Mouse (Mus musculus): ENCODE data around the gene Gm13289. TPM values are rescaled to one million over a fixed set of nuclear protein-coding genes. Genes with fewer than 3 reads are reported as not detected.
"Not testable (repeated sequence)": the region's sequence is repeated elsewhere in the genome, so short reads cannot be mapped to it uniquely, and the experiment has no call there.

Gm13289 gene
- polyA plus RNA-seq, 2 experiments, result not detected

GRCm38 (mm10) chr4:88757628-88758031 is 19.1 kb upstream of the Gm13289 start:
- not testable (repeated sequence) for H3K27me3 ChIP-seq (ENCODE audit: control insufficient read depth, insufficient read depth, low read length); H3K36me3 ChIP-seq (replicated peaks; ENCODE audit: control insufficient read depth, insufficient read depth, low read depth); H3K4me1 ChIP-seq (replicated peaks; ENCODE audit: control insufficient read depth in 2 of 2, insufficient read depth in 2 of 2, low read length in 1 of 2); H3K9me3 ChIP-seq (ENCODE audit: control insufficient read depth, low read length)
- Histone ChIP-seq H3K9ac (replicated peaks) (peak overlapping the region; percentile 78; the same call in 1 of the 2 replicates), H3K27ac (peak overlapping the region; percentile 77), H3K4me2 (ENCODE audit: low read depth) (peak overlapping the region; percentile 78), H3K4me3 (ENCODE audit: insufficient read depth in 1 of 2, low read depth in 2 of 2, low read length in 2 of 2) (peak overlapping the region; percentile 60 to 63)
- DNase-seq (ENCODE audit: low read depth in 3 of 3, low spot score in 3 of 3) (peak in 1 of 3 experiments; percentile 75), ATAC-seq (ENCODE audit: insufficient read depth) (peak; percentile 100)
- peak; percentile 84 for TF ChIP-seq CTCF (IDR thresholded peaks at IDR 0.05; ENCODE audit: low read depth)
- whole genome bisulfite sequencing (ENCODE audit: insufficient replicate concordance), result 0% methylated on average over 13 of the region's 21 CpGs

- not testable (repeated sequence) for H3K9me3 ChIP-seq (ENCODE audit: control insufficient read depth, low read length); H3K4me3 ChIP-seq (ENCODE audit: insufficient read depth in 1 of 2, low read depth in 2 of 2, low read length in 2 of 2); H3K36me3 ChIP-seq (replicated peaks; ENCODE audit: control insufficient read depth, insufficient read depth, low read depth); H3K27me3 ChIP-seq (ENCODE audit: control insufficient read depth, insufficient read depth, low read length); H3K9ac ChIP-seq (replicated peaks); DNase-seq (ENCODE audit: low read depth in 3 of 3, low spot score in 3 of 3); H3K27ac ChIP-seq; ATAC-seq (ENCODE audit: insufficient read depth); H3K4me2 ChIP-seq (ENCODE audit: low read depth); H3K4me1 ChIP-seq (replicated peaks; ENCODE audit: control insufficient read depth in 2 of 2, insufficient read depth in 2 of 2, low read length in 1 of 2)
- WGBS (ENCODE audit: insufficient replicate concordance), result 75% methylated on average over 9 of the region's 9 CpGs
These were observed 18.0 kb upstream of the Gm13289 start for GRCm38 (mm10) chr4:88758751-88759150.

- ATAC-seq (ENCODE audit: insufficient read depth); H3K4me1 ChIP-seq (replicated peaks; ENCODE audit: control insufficient read depth in 2 of 2, insufficient read depth in 2 of 2, low read length in 1 of 2); DNase-seq (ENCODE audit: low read depth in 3 of 3, low spot score in 3 of 3); H3K36me3 ChIP-seq (replicated peaks; ENCODE audit: control insufficient read depth, insufficient read depth, low read depth); H3K9ac ChIP-seq (replicated peaks); H3K27ac ChIP-seq; H3K27me3 ChIP-seq (ENCODE audit: control insufficient read depth, insufficient read depth, low read length); H3K9me3 ChIP-seq (ENCODE audit: control insufficient read depth, low read length): not testable (repeated sequence)
- Histone ChIP-seq H3K4me3 (ENCODE audit: insufficient read depth in 1 of 2, low read depth in 2 of 2, low read length in 2 of 2) (peak within 1 kb of the TSS; percentile 6 to 43; a peak in 3 of 4 replicates), H3K4me2 (ENCODE audit: low read depth) (peak within 1 kb of the TSS; percentile 42)
- WGBS (ENCODE audit: insufficient replicate concordance), result 10% methylated on average over 7 of the region's 14 CpGs
These were observed 17.0 kb upstream of the Gm13289 start, which contains the start of gene Gm13283 for GRCm38 (mm10) chr4:88759610-88760268. TSS of gene Gm13283 (plus strand) at chr4:88760119.

- Histone ChIP-seq H3K4me2 (ENCODE audit: low read depth) (peak overlapping the region; percentile 42), H3K4me3 (ENCODE audit: insufficient read depth in 1 of 2, low read depth in 2 of 2, low read length in 2 of 2) (peak overlapping the region; percentile 6 to 43; a peak in 3 of 4 replicates)
- H3K27me3 ChIP-seq (ENCODE audit: control insufficient read depth, insufficient read depth, low read length); ATAC-seq (ENCODE audit: insufficient read depth); H3K27ac ChIP-seq; H3K9ac ChIP-seq (replicated peaks); H3K9me3 ChIP-seq (ENCODE audit: control insufficient read depth, low read length); H3K4me1 ChIP-seq (replicated peaks; ENCODE audit: control insufficient read depth in 2 of 2, insufficient read depth in 2 of 2, low read length in 1 of 2); H3K36me3 ChIP-seq (replicated peaks; ENCODE audit: control insufficient read depth, insufficient read depth, low read depth): not testable (repeated sequence)
- peak in 1 of 3 experiments; percentile 67 for DNase-seq (ENCODE audit: low read depth in 3 of 3, low spot score in 3 of 3)
- peak; percentile 75 for TF ChIP-seq CTCF (IDR thresholded peaks at IDR 0.05; ENCODE audit: low read depth)
- under 1% methylated on average over 24 of the region's 28 CpGs for WGBS (ENCODE audit: insufficient replicate concordance)
These were observed 16.3 kb upstream of the Gm13289 start for GRCm38 (mm10) chr4:88760431-88760830.

- not testable (repeated sequence) for H3K4me2 ChIP-seq (ENCODE audit: low read depth); H3K4me1 ChIP-seq (replicated peaks; ENCODE audit: control insufficient read depth in 2 of 2, insufficient read depth in 2 of 2, low read length in 1 of 2); H3K9ac ChIP-seq (replicated peaks); H3K27me3 ChIP-seq (ENCODE audit: control insufficient read depth, insufficient read depth, low read length); H3K36me3 ChIP-seq (replicated peaks; ENCODE audit: control insufficient read depth, insufficient read depth, low read depth); H3K4me3 ChIP-seq (ENCODE audit: insufficient read depth in 1 of 2, low read depth in 2 of 2, low read length in 2 of 2); H3K9me3 ChIP-seq (ENCODE audit: control insufficient read depth, low read length); H3K27ac ChIP-seq; DNase-seq (ENCODE audit: low read depth in 3 of 3, low spot score in 3 of 3); ATAC-seq (ENCODE audit: insufficient read depth)
- WGBS (ENCODE audit: insufficient replicate concordance), result 58% methylated on average over 6 of the region's 8 CpGs
These were observed 14.9 kb upstream of the Gm13289 start for GRCm38 (mm10) chr4:88761776-88762175.

GRCm38 (mm10) chr4:88762341-88762740 is 14.4 kb upstream of the Gm13289 start:
- DNase-seq (ENCODE audit: low read depth in 3 of 3, low spot score in 3 of 3); H3K9ac ChIP-seq (replicated peaks); H3K27ac ChIP-seq; H3K4me1 ChIP-seq (replicated peaks; ENCODE audit: control insufficient read depth in 2 of 2, insufficient read depth in 2 of 2, low read length in 1 of 2); H3K9me3 ChIP-seq (ENCODE audit: control insufficient read depth, low read length); H3K36me3 ChIP-seq (replicated peaks; ENCODE audit: control insufficient read depth, insufficient read depth, low read depth); H3K27me3 ChIP-seq (ENCODE audit: control insufficient read depth, insufficient read depth, low read length); H3K4me3 ChIP-seq (ENCODE audit: insufficient read depth in 1 of 2, low read depth in 2 of 2, low read length in 2 of 2); ATAC-seq (ENCODE audit: insufficient read depth); H3K4me2 ChIP-seq (ENCODE audit: low read depth): not testable (repeated sequence)
- WGBS (ENCODE audit: insufficient replicate concordance), result 41% methylated on average over 9 of the region's 9 CpGs
